1 mouse cellular context compared by ENCODE assay signal in the genomic region with DNA sequence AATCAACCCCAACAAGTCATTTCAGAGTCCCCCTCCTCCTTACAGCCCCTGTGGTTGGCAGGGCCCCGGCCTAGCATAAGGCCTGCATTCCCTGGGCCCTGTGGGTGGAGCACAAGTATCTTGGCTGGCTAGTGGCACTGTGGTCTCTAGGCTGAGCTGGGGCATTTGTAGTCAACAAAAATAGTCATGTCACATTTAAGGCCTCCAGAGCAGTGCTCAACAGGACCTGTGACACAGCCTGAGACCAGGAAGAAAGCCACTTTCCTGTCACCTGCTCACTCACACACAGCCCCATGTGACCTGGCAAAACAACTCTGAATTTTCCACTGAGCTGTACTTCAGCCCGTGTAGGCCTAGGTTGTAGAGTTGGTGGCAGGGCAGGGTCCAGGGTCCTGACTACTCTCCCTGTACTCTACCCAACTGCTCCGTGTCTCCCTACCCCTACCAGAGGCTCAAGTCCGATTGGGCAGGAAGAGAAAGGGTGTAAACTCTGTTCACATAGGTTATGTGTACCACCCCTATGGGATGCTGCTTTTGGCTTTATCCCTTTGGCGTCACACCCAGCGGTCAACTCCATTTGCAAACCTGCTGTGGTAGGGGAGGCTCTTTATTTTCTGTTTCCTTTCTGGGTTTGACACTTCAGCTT.
TF ChIP-seq lines count a peak whose summit lies in the region.

No protein-coding gene starts in this region.

TF ChIP-seq in CH12.LX, 34 proteins besides CTCF, POLR2A, EP300 and RAD21 (continued from another document):
- TF ChIP-seq SMC3 (IDR thresholded peaks at IDR 0.05; ENCODE audit: low read depth, low read length) (0 out of 2 replicates have a peak, but pooled peaks have one; percentile 2), GABPA (IDR thresholded peaks at IDR 0.05; ENCODE audit: insufficient replicate concordance, low read depth, low read length) (no peak), HCFC1 (IDR thresholded peaks at IDR 0.05; ENCODE audit: low read depth, low read length) (peak; percentile 65), E2F4 (IDR thresholded peaks at IDR 0.05; ENCODE audit: insufficient replicate concordance, low read depth, low read length) (0 out of 2 replicates have a peak, but pooled peaks have one; percentile 16), ZC3H11A (IDR thresholded peaks at IDR 0.05; ENCODE audit: low read depth, low read length) (no peak), UBTF (IDR thresholded peaks at IDR 0.05; ENCODE audit: low read depth, low read length) (peak; percentile 67), MYC (IDR thresholded peaks at IDR 0.05; ENCODE audit: low read depth, low read length) (peak; percentile 93), NELFE (IDR thresholded peaks at IDR 0.05; ENCODE audit: low read depth, low read length) (peak; percentile 74; the same call in 1 of the 2 replicates), MAZ (IDR thresholded peaks at IDR 0.05; ENCODE audit: low read depth, low read length) (peak; percentile 63), MAX (IDR thresholded peaks at IDR 0.05; ENCODE audit: low read length) (peak; percentile 96), ZKSCAN1 (IDR thresholded peaks at IDR 0.05; ENCODE audit: borderline replicate concordance, low read depth, low read length) (no peak), SIN3A (IDR thresholded peaks at IDR 0.05; ENCODE audit: low read length) (peak; percentile 93), CHD1 (IDR thresholded peaks at IDR 0.05; ENCODE audit: low read depth, low read length) (no peak; the same call in 1 of the 2 replicates), MEF2A (IDR thresholded peaks at IDR 0.05; ENCODE audit: borderline replicate concordance, low read depth, low read length) (peak; percentile 84), ELF1 (IDR thresholded peaks at IDR 0.05; ENCODE audit: low read depth, low read length) (peak; percentile 85), POLR2AphosphoS2 (IDR thresholded peaks at IDR 0.05; ENCODE audit: low read depth, low read length) (peak; percentile 54; the same call in 1 of the 2 replicates), TBP (conservative IDR thresholded peaks at IDR 0.05; ENCODE audit: low read depth, low read length) (0 out of 2 replicates have a peak, but pooled peaks have one; percentile 78), TCF12 (IDR thresholded peaks at IDR 0.05; ENCODE audit: low read depth, low read length) (peak; percentile 86), ETS1 (conservative IDR thresholded peaks at IDR 0.05; ENCODE audit: low read depth, low read length) (peak; percentile 96), BHLHE40 (IDR thresholded peaks at IDR 0.05; ENCODE audit: low read depth, low read length) (peak; percentile 98), ZNF384 (IDR thresholded peaks at IDR 0.05; ENCODE audit: low read depth, low read length) (0 out of 2 replicates have a peak, but pooled peaks have one; percentile 14), ZMIZ1 (IDR thresholded peaks at IDR 0.05; ENCODE audit: low read depth, low read length) (peak; percentile 71), MXI1 (IDR thresholded peaks at IDR 0.05; ENCODE audit: low read depth, low read length) (peak; percentile 90), JUND (conservative IDR thresholded peaks at IDR 0.05; ENCODE audit: low read depth, low read length) (peak; percentile 64), RCOR1 (conservative IDR thresholded peaks at IDR 0.05; ENCODE audit: low read depth, low read length) (peak; percentile 92)
